Mouse (Mus musculus) embryonic facial prominence, embryonic 10.5 days (tissue): ENCODE results near the gene Dram2. TPM values are rescaled to one million over a fixed set of nuclear protein-coding genes. Genes with fewer than 3 reads are reported as not detected.
"Not testable (repeated sequence)": the region's sequence is repeated elsewhere in the genome, so short reads cannot be mapped to it uniquely, and the experiment has no call there.

Source experiments
- DNase-seq: peaks from one replicate; pipeline ENCODE4 v3.0.0-alpha.2; 2017; ENCODE audit warnings: low spot score
- H3K27ac ChIP-seq: fragments of 300-500 bp; sonication (generic); replicated peaks from 2 replicates; pipeline ENCODE4 v1.5.1; 2016; ENCODE audit warnings: mild to moderate bottlenecking
- H3K27me3 ChIP-seq: fragments of 300-500 bp; sonication (generic); replicated peaks from 2 replicates; pipeline ENCODE4 v1.6.1; 2016; ENCODE audit warnings: low read depth, mild to moderate bottlenecking; ENCODE audit not compliant: poor library complexity, severe bottlenecking
- H3K36me3 ChIP-seq: fragments of 300-500 bp; sonication (generic); replicated peaks from 2 replicates; pipeline ENCODE4 v1.6.1; 2016; ENCODE audit warnings: mild to moderate bottlenecking, moderate library complexity
- H3K4me1 ChIP-seq: fragments of 300-500 bp; sonication (generic); 2 replicates; pipeline ENCODE4 v1.6.1; 2016
- H3K4me3 ChIP-seq: fragments of 300-500 bp; sonication (generic); 2 replicates; pipeline ENCODE4 v1.5.1; 2016; ENCODE audit warnings: mild to moderate bottlenecking, moderate library complexity
- H3K9me3 ChIP-seq: fragments of 300-500 bp; sonication (generic); 2 replicates; pipeline ENCODE4 v1.6.1; 2016; ENCODE audit warnings: mild to moderate bottlenecking
- WGBS: fragments of 180-500 bp; shearing (Covaris S2); methylation state at CpG from one replicate; pipeline ENCODE4 v1.1.7; 2016; 5-methylcytosine and 5-hydroxymethylcytosine counted together
- polyA plus RNA-seq: library from polyadenylated mRNA; unstranded; fragments of >200 nt; fragmentation: Nextera tagmentation; extraction: Ambion mirVana; gene quantifications from 2 replicates; pipeline ENCODE4 v1.2.1, GENCODE M21; 2016

Dram2 gene
- polyA plus RNA-seq, 1 experiment from 2014 or later: 35.3 TPM

DNA sequence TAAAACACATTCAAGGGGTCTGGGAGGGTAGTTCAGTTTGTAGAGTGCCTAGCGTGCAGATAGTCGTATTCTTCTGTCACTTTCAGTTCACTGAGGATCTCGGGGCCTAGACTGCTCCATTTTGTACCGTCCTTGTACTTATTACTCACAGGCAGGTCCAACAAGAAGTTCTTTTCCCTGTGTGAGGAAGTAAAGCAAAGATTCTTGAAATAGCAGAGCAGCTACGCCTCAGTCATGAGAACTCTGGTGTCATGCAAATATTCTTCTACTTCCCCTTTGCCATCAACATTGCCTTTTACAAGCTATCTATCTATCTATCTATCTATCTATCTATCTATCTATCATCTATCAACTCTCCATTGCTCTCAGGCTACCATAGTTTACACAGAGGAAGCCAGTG, 5.8 kb downstream of the Dram2 start:
- Histone ChIP-seq H3K36me3 (peaks cover 36% of the 10 kb centered on the region), H3K27ac (no peak overlapping the region), H3K4me3 (no peak overlapping the region), H3K9me3 (no peaks in the 10 kb centered on the region), H3K27me3 (no peaks in the 10 kb centered on the region), H3K4me1 (peaks cover 5% of the 10 kb centered on the region)
- no peak for DNase-seq
- WGBS: 92% methylated on average over 5 of the region's 5 CpGs

DNA sequence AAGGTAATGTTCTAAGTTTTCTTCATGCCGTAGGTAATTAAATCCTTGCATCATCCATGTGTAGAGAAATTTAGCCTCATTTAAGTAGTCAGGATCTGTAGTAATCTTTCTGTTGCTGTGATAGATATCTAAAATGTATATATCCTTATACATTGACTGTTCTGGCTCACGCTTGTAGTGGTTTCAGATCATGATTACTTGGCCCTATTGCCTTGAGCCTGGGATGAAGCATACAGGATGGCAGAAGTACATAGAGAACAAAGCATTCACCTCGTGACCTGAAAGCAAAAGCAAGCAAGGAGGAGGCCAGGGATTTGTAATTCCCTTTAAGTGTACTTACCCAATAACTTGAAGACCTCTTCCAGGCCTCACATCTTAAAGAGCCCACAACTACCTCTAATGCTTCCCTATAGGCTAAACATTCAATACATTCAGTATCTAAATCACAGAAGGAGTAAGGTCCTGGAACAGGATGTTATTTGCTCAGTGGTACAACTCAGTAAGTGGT, 8.2 kb downstream of the Dram2 start:
- DNase-seq: no peak
- 87% methylated on average over 3 of the region's 3 CpGs for WGBS
- no peaks in the 10 kb centered on the region for H3K9me3 ChIP-seq
- no peak overlapping the region for H3K27ac ChIP-seq
- H3K36me3 ChIP-seq: peaks cover 36% of the 10 kb centered on the region
- no peaks in the 10 kb centered on the region for H3K27me3 ChIP-seq
- H3K4me3 ChIP-seq: no peak overlapping the region
- no peaks in the 10 kb centered on the region for H3K4me1 ChIP-seq

DNA sequence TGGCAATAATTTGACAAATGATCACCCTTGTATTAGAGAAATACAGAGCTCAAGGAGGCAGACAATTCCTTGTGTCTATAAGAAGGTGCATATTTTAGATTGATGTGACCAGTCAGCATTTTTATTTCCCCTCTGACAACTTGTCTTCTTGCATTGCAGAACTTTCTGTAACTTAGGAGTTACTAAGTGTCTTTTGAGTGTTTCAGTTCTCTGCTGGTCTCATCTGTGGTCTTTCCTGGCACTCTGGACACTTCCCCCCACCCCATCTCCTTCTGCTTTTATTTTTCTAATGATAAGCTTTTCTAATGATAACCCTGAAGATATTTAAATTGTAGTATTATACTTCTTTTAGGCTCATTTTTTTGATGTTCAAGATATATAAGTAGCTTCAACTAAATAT, 10.7 kb downstream of the Dram2 start:
- H3K27ac ChIP-seq: no peak overlapping the region
- no peak for DNase-seq
- H3K27me3 ChIP-seq: no peaks in the 10 kb centered on the region
- H3K9me3 ChIP-seq: no peaks in the 10 kb centered on the region
- H3K4me3 ChIP-seq: no peak overlapping the region
- H3K4me1 ChIP-seq: no peaks in the 10 kb centered on the region
- H3K36me3 ChIP-seq: peaks cover 37% of the 10 kb centered on the region

DNA sequence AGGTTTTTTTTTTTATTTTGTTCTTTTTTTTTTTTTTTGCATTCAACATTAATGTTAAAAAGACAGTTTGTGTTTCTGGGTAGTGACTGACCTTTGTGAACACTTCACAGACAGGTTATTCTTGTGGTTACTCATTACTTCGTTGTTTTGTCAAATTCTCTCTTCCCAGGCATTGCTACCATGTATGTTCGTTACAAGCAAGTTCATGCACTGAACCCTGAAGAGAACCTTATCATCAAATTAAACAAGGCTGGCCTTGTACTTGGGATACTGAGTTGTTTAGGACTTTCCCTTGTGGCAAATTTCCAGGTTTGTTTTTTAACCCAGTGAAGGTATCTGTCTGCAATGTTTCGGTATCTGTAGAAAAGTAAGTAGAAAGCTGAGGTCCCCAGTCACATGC, 18.3 kb downstream of the Dram2 start:
- H3K36me3 ChIP-seq: peaks cover 3% of the 10 kb centered on the region; the same call in 1 of the 2 replicates
- no peaks in the 10 kb centered on the region for H3K9me3 ChIP-seq
- 91% methylated on average over 3 of the region's 3 CpGs for WGBS
- no peak overlapping the region for H3K4me3 ChIP-seq
- no peaks in the 10 kb centered on the region for H3K27me3 ChIP-seq
- no peak for DNase-seq
- no peak overlapping the region for H3K27ac ChIP-seq
- no peaks in the 10 kb centered on the region for H3K4me1 ChIP-seq

DNA sequence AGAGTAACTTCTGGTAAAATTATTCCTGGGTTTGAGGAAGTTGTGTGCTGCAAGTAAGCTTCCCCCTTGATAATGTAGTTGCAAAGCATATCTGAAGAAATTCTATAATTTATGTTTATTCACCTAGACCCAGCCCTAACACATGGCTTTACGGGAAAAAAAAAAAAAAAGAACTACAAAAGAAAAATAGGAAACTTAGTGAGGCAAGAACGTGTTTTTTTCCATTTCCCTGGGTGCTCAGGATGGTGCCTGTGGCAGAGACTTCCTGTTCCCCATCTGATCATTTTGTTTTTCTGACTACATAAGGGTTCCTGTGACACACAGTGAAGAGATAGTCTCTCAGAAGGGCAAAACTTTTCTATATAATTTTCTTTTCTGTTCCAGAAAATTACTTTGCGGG, 25.6 kb downstream of the Dram2 start:
- Histone ChIP-seq H3K4me3 (no peak overlapping the region), H3K9me3 (no peaks in the 10 kb centered on the region), H3K27me3 (no peaks in the 10 kb centered on the region), H3K36me3 (peaks cover 4% of the 10 kb centered on the region; the same call in 1 of the 2 replicates), H3K4me1 (no peaks in the 10 kb centered on the region), H3K27ac (no peak overlapping the region)
- WGBS: 87% methylated on average over 3 of the region's 3 CpGs
- DNase-seq: no peak

DNA sequence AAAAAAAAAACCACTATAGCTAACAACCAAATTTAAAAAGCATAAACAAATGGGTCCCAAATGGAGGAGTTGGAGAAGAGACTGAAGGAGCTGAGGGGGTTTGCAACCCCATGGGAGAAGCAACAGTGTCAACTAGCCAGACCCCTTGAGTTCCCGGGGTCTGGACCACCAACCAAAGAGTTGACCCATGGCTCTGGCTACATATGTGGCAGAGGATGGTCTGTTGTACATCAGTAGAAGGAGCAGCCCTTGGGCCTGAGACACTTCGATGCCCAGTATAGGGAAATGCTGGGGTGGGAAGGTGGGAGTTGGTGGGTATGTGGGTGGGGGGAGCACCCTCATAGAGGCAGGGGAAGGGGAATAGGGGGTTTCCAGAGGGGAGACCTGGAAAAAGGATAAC, 31.7 kb downstream of the Dram2 start:
- Histone ChIP-seq H3K9me3 (no peaks in the 10 kb centered on the region), H3K4me1 (no peaks in the 10 kb centered on the region), H3K36me3 (0 out of 2 replicates have a peak, but pooled peaks cover 4% of the 10 kb centered on the region), H3K27ac (no peak overlapping the region), H3K27me3 (no peaks in the 10 kb centered on the region), H3K4me3 (no peak overlapping the region)
- no peak for DNase-seq
- WGBS: 91% methylated on average over 2 of the region's 2 CpGs

DNA sequence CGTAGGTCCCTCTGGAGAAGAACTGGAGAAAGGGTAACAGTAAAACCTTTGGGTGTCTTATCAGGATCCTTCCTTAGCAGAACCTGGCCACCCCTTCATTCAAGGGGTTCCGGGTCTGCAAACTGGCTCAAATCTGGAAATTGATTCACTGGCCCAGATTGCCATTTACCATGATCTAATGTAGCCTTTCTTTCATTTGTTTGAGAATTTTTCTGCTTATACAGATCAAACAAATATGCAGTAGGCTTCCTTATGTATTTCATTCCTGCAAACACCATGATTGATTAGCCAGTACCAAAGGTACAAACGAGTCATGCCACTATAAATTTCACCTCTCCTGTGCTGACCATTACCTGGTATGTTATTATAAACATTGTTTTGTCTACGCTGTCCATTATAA, 46.0 kb downstream of the Dram2 start:
- not testable (repeated sequence) for H3K4me3 ChIP-seq, DNase-seq, H3K36me3 ChIP-seq, H3K27ac ChIP-seq, H3K9me3 ChIP-seq, H3K27me3 ChIP-seq, H3K4me1 ChIP-seq
- WGBS: 87% methylated on average over 4 of the region's 4 CpGs

DNA sequence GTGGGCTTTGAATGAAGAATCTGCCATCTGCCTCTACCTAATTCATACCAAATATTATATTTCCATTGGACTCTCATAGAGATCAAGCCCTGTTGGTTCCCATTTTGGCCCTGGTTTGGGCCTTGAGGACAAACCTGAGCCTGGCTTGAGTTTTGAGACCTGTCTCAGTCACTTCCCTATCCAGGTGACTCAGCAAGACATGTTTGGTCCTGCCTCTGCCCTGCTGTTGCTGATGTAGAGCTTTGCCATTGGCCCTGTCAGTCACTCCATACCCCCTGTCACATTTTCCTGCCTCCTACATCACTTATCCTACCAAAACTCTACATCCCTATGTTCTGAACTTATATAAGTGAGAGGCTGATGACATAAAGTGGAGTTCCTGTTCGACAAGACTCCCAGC, 70.5 kb downstream of the Dram2 start:
- H3K36me3 ChIP-seq: no peaks in the 10 kb centered on the region
- WGBS: 80% methylated on average over 1 of the region's 1 CpGs

More for the DNA sequence above, 70.5 kb downstream of the Dram2 start:
- no peak overlapping the region for H3K4me3 ChIP-seq
- no peak overlapping the region for H3K27ac ChIP-seq
- H3K9me3 ChIP-seq: no peaks in the 10 kb centered on the region
- H3K27me3 ChIP-seq: no peaks in the 10 kb centered on the region
- DNase-seq: no peak
- H3K4me1 ChIP-seq: no peaks in the 10 kb centered on the region

Other genes with a start within 250 kb of the Dram2 start
- not detected in 2 replicates for gene Chil6, start 141.6 kb upstream of the Dram2 start, polyA plus RNA-seq
- 1.1 and 1.3 TPM in 2 replicates for gene Dennd2d, start 65.4 kb upstream of the Dram2 start, polyA plus RNA-seq
- 39.5 and 40.8 TPM in 2 replicates for gene Cept1, start within 50 bp of the Dram2 start, polyA plus RNA-seq
- gene Lrif1, start 137.2 kb downstream of the Dram2 start, polyA plus RNA-seq: 13.9 and 14.5 TPM in 2 replicates
- 2.2 and 3.1 TPM in 2 replicates for gene Cd53, start 242.4 kb downstream of the Dram2 start, polyA plus RNA-seq